Mouse (Mus musculus): ENCODE measurements at regions not wholly inside any gene's neighbourhood (a gene's known extent, or its start where the extent isn't known, plus 50 kb on each side); places are given as distances from the start of the nearest gene placed in this dataset.

DNA sequence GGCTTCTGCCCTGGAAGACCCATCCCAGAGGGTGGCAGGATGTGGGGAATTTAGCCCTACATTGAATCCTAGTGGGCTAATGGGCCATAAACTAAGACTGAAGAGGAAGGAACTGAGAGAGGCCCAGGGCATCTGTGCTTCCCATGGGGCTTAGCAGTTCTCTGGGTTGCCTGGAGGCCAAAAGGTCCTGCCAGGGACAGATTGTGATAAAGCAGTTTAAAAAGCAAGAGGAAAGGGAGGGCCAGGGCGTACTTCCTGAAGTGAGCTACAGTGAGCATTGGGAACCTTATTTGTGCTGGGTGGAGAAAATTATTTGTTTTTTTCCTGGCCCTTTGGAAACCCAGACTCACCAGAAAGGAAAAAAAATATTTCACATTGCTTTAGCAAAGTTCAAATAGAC, 136.3 kb downstream of the Qrsl1 start:
- WGBS, result 79% methylated on average over 1 of the region's 1 CpGs
- no peaks in the 10 kb centered on the region for H3K36me3 ChIP-seq (ENCODE audit: control insufficient read depth, insufficient read depth, low read length)
- H3K4me1 ChIP-seq (ENCODE audit: control insufficient read depth, insufficient read depth, low read length), result no peaks in the 10 kb centered on the region
- H3K27me3 ChIP-seq (replicated peaks; ENCODE audit: control insufficient read depth, insufficient read depth, low read length), result no peaks in the 10 kb centered on the region
- no peak for ATAC-seq
- no peak overlapping the region for H3K27ac ChIP-seq (ENCODE audit: low read length)
- no peaks in the 10 kb centered on the region for H3K9me3 ChIP-seq (ENCODE audit: control insufficient read depth, low read length)
- H3K9ac ChIP-seq (ENCODE audit: low read depth, low read length), result no peak overlapping the region
- H3K4me2 ChIP-seq (ENCODE audit: low read depth, low read length), result no peak overlapping the region
- H3K4me3 ChIP-seq (ENCODE audit: low read length), result no peak overlapping the region

DNA sequence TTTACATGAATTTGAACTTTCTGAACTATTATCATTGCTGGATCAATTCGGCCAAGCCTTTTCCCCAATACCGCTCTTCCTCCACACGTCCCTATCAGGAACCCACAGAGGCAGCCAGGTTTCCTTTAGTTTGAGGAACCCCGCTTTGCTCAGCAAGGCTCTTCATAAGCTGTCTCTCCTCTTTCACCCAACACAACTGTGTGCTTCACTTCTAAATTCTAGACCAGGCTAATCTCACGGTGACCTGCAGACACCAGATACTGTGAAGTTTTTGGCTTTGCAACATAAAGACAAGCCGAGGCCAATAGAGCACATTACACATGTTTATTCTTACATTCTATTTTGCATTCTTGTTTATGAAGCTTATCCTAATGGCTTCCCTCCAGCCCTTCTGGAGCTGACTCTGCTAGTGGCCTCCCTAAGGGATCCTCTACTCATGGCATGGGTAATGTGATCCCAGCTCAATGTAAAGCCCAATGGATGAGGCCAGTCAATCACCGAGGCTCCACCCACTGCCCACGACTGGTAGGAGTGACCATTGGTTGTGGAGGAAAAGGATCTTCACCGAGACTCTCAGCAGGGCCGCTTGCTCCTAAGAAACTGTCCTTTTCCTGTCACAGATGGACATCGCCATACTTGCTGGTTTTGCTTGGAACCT, 135.6 kb downstream of the Qrsl1 start:
- no peaks in the 10 kb centered on the region for H3K4me1 ChIP-seq (ENCODE audit: control insufficient read depth, insufficient read depth, low read length)
- no peak for ATAC-seq

DNA sequence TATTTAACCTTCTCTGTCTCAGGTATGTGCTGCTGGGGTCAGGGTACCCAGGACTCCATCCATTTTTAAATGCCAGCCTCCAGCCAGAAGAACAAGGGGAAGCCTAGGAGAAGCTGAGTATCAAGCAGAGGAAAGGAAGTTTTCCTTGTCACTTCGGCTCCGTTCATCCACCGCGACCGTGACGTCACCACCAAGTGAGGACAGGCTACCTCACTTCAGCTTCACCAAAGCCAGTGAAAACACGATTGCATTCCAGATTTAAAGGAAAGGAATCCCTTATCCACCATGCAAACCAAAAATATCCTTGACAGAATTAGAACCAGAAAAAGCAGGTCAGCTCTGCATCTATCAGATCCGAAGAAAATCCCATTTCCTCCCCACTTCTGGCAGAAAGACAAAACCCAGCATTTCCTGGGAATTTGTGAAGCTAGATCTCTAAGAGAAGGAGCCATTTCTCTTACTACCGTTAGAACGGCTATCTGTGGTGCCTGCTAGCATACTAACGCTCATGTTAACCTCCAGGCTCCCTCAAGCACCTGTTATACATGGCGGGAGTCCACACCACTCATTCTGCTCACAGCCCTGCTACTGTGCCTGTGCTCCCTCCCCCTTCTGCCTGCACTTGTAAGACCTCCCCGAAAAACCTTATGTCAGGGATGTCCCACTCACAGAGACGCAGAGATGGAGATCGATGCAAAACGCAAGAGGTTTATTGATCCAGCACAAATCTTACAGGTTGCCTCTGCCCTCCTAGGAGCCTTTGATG, 133.4 kb downstream of the Qrsl1 start:
- Histone ChIP-seq H3K36me3 (ENCODE audit: control insufficient read depth, insufficient read depth, low read length) (no peaks in the 10 kb centered on the region), H3K27me3 (replicated peaks; ENCODE audit: control insufficient read depth, insufficient read depth, low read length) (no peaks in the 10 kb centered on the region), H3K27ac (ENCODE audit: low read length) (no peak overlapping the region), H3K4me2 (ENCODE audit: low read depth, low read length) (no peak overlapping the region), H3K9me3 (ENCODE audit: control insufficient read depth, low read length) (no peaks in the 10 kb centered on the region), H3K4me3 (ENCODE audit: low read length) (no peak overlapping the region), H3K9ac (ENCODE audit: low read depth, low read length) (no peak overlapping the region), H3K4me1 (ENCODE audit: control insufficient read depth, insufficient read depth, low read length) (no peaks in the 10 kb centered on the region)
- WGBS, result 80% methylated on average over 16 of the region's 16 CpGs
- ATAC-seq, result no peak

More for the DNA sequence above, 135.6 kb downstream of the Qrsl1 start:
- Histone ChIP-seq H3K4me2 (ENCODE audit: low read depth, low read length) (no peak overlapping the region), H3K27me3 (replicated peaks; ENCODE audit: control insufficient read depth, insufficient read depth, low read length) (no peaks in the 10 kb centered on the region), H3K4me3 (ENCODE audit: low read length) (no peak overlapping the region), H3K9ac (ENCODE audit: low read depth, low read length) (no peak overlapping the region), H3K36me3 (ENCODE audit: control insufficient read depth, insufficient read depth, low read length) (no peaks in the 10 kb centered on the region), H3K9me3 (ENCODE audit: control insufficient read depth, low read length) (no peaks in the 10 kb centered on the region), H3K27ac (ENCODE audit: low read length) (no peak overlapping the region)
- WGBS, result 70% methylated on average over 11 of the region's 11 CpGs

GRCm38 (mm10) chr10:43769026-43769425, 132.5 kb downstream of the Qrsl1 start:
- Histone ChIP-seq H3K27ac (ENCODE audit: low read length) (no peak overlapping the region), H3K9me3 (ENCODE audit: control insufficient read depth, low read length) (no peaks in the 10 kb centered on the region), H3K4me2 (ENCODE audit: low read depth, low read length) (no peak overlapping the region), H3K36me3 (ENCODE audit: control insufficient read depth, insufficient read depth, low read length) (no peaks in the 10 kb centered on the region), H3K4me3 (ENCODE audit: low read length) (no peak overlapping the region), H3K4me1 (ENCODE audit: control insufficient read depth, insufficient read depth, low read length) (no peaks in the 10 kb centered on the region), H3K9ac (ENCODE audit: low read depth, low read length) (no peak overlapping the region), H3K27me3 (replicated peaks; ENCODE audit: control insufficient read depth, insufficient read depth, low read length) (no peaks in the 10 kb centered on the region)
- peak; percentile 70 for ATAC-seq
- 59% methylated on average over 3 of the region's 3 CpGs for WGBS

DNA sequence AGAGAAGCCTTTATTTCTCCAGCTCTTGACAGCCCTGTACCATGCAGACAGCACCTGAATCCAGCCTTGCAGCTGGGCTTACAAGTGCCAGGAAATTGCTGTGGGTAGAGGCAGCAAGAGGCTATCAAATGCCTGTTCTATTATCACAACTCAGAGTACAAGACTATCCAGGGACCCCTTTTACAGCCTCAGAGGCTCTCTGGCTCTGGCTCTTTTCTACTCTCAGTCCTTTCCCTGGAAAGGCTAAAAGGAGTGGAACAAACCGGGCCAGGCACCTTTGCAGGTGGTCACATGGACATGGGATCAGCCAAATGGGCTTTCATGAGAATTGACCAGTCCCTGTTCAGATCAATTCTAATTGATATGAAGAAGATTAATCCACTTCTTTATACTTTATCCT, 125.7 kb downstream of the Qrsl1 start:
- Histone ChIP-seq H3K27ac (ENCODE audit: low read length) (no peak overlapping the region), H3K9ac (ENCODE audit: low read depth, low read length) (no peak overlapping the region), H3K4me1 (ENCODE audit: control insufficient read depth, insufficient read depth, low read length) (no peaks in the 10 kb centered on the region), H3K27me3 (replicated peaks; ENCODE audit: control insufficient read depth, insufficient read depth, low read length) (no peaks in the 10 kb centered on the region), H3K36me3 (ENCODE audit: control insufficient read depth, insufficient read depth, low read length) (no peaks in the 10 kb centered on the region), H3K9me3 (ENCODE audit: control insufficient read depth, low read length) (no peaks in the 10 kb centered on the region), H3K4me2 (ENCODE audit: low read depth, low read length) (no peak overlapping the region), H3K4me3 (ENCODE audit: low read length) (no peak overlapping the region)
- ATAC-seq, result no peak
- WGBS, result 82% methylated on average over 1 of the region's 1 CpGs

DNA sequence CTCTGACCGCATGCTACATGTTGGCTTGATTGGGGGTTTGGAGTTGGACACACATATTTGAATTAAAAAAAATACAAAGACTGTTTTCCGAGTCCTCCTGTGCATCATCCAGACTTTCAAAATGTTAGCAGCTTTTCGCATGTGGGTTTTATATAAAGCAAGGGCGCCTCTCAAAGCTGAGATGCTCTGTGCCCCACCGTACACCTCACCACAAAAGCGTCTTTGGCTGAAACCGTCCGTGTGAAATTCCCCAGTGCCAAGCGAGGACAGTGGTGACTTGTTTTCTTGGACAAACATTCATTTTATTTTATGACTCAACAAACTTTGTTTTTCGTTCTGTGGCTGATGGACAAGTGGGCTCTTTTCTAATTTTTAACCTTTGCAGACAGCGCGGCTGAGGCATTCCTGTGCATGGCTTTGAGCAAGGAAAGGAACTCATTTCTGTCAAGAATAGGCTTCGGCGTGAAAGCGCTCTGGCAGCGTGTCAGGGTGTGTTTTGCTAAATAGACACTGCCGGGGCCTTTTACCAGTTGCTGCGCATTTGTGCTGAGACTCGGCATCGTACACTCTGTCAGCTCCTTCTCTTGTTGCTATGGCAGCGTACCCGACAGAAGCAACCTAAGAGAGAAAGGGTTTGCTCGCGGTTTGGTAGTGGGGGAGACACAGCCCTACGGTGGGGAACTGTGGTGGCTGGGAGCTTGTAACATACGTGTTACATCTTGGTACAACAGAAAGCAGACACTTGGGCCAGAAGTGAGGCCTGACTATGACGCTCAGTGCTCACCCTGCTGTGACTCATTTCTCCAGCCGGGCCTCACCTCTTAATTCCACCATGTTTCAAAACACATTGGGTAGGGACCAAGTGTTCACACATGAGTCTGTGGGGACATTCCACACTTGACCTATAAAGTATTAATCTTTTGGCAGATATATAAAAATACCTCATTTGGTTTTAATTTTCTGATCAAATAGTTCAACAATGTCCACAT, 123.6 kb downstream of the Qrsl1 start:
- no peak overlapping the region for H3K9ac ChIP-seq (ENCODE audit: low read depth, low read length)
- no peak overlapping the region for H3K4me3 ChIP-seq (ENCODE audit: low read length)
- no peaks in the 10 kb centered on the region for H3K36me3 ChIP-seq (ENCODE audit: control insufficient read depth, insufficient read depth, low read length)
- H3K27me3 ChIP-seq (replicated peaks; ENCODE audit: control insufficient read depth, insufficient read depth, low read length), result no peaks in the 10 kb centered on the region
- ATAC-seq, result no peak
- peaks cover 5% of the 10 kb centered on the region; the same call in 1 of the 2 replicates for H3K9me3 ChIP-seq (ENCODE audit: control insufficient read depth, low read length)
- no peaks in the 10 kb centered on the region for H3K4me1 ChIP-seq (ENCODE audit: control insufficient read depth, insufficient read depth, low read length)
- no peak overlapping the region for H3K4me2 ChIP-seq (ENCODE audit: low read depth, low read length)
- WGBS, result 85% methylated on average over 28 of the region's 28 CpGs
- H3K27ac ChIP-seq (ENCODE audit: low read length), result no peak overlapping the region

DNA sequence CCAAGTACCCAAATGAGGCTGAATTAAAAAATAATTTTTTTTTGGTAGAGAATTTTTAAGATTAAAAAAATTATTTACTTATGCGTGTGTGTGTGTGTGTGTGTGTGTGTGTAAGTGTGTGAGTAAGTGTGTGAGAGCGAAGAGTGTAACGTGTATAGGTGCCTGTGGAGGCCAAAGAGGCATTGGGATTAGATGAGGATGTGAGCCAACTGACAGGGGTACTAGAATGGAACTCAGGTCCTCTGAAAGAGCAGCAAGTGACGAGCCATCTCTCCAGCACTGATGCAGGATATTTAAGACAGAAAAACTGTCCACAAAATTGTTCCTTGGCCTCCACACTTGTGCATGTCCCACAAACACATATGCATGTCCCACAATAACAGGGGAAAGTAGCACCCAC, 121.0 kb downstream of the Qrsl1 start:
- peaks cover 5% of the 10 kb centered on the region; the same call in 1 of the 2 replicates for H3K9me3 ChIP-seq (ENCODE audit: control insufficient read depth, low read length)
- ATAC-seq, result no peak
- H3K4me1 ChIP-seq (ENCODE audit: control insufficient read depth, insufficient read depth, low read length), result no peaks in the 10 kb centered on the region
- H3K36me3 ChIP-seq (ENCODE audit: control insufficient read depth, insufficient read depth, low read length), result no peaks in the 10 kb centered on the region
- no peaks in the 10 kb centered on the region for H3K27me3 ChIP-seq (replicated peaks; ENCODE audit: control insufficient read depth, insufficient read depth, low read length)
- H3K9ac ChIP-seq (ENCODE audit: low read depth, low read length), result no peak overlapping the region
- no peak overlapping the region for H3K4me3 ChIP-seq (ENCODE audit: low read length)
- H3K27ac ChIP-seq (ENCODE audit: low read length), result no peak overlapping the region
- H3K4me2 ChIP-seq (ENCODE audit: low read depth, low read length), result no peak overlapping the region
- WGBS, result 90% methylated on average over 4 of the region's 4 CpGs

DNA sequence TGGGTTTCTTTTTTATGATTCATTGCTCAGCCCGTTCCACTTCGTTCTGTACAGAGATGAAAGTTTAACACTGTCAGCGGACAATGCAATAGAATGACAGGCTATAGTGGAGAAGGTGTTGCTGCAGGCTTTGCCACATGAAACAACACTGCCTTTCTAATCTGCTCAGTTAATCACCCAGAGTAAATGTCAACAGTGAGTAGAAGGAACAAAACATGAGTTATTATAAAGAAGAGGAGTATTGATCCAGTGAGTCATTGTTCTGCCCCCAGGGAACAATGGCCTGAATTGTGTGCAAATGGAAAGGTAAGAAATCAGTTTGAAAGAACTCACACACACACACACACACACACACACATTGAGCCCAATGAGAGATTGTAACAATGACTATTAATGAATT, 118.2 kb downstream of the Qrsl1 start:
- no peak for ATAC-seq
- peaks cover 5% of the 10 kb centered on the region; the same call in 1 of the 2 replicates for H3K9me3 ChIP-seq (ENCODE audit: control insufficient read depth, low read length)
- 76% methylated on average over 3 of the region's 3 CpGs for WGBS

DNA sequence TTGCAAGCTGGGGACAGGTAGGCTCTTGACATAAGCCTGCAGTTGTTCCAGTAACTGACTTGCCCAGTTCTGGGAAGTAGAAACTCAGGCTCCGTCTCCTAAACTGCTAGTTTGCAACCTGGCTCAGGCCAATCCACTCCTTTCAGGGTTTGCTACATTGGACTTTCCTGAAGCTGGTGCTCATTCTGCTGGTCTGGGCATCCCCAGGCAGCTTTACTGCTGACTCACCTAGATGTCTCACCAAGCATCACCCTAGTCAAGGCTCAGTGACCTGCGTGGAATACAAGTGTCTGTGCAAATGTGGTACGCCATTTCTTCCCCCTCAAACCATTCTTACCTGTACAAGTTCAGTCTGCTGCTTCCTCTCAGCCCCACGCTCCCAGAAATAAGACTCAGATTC, 110.8 kb downstream of the Qrsl1 start:
- Histone ChIP-seq H3K9me3 (ENCODE audit: control insufficient read depth, low read length) (no peaks in the 10 kb centered on the region), H3K27ac (ENCODE audit: low read length) (no peak overlapping the region)
- WGBS, result 90% methylated on average over 4 of the region's 4 CpGs

More for the DNA sequence above, 118.2 kb downstream of the Qrsl1 start:
- Histone ChIP-seq H3K4me3 (ENCODE audit: low read length) (no peak overlapping the region), H3K4me1 (ENCODE audit: control insufficient read depth, insufficient read depth, low read length) (no peaks in the 10 kb centered on the region), H3K27me3 (replicated peaks; ENCODE audit: control insufficient read depth, insufficient read depth, low read length) (no peaks in the 10 kb centered on the region), H3K4me2 (ENCODE audit: low read depth, low read length) (no peak overlapping the region), H3K36me3 (ENCODE audit: control insufficient read depth, insufficient read depth, low read length) (no peaks in the 10 kb centered on the region), H3K9ac (ENCODE audit: low read depth, low read length) (no peak overlapping the region), H3K27ac (ENCODE audit: low read length) (no peak overlapping the region)

More for the DNA sequence above, 110.8 kb downstream of the Qrsl1 start:
- no peaks in the 10 kb centered on the region for H3K36me3 ChIP-seq (ENCODE audit: control insufficient read depth, insufficient read depth, low read length)
- no peak overlapping the region for H3K9ac ChIP-seq (ENCODE audit: low read depth, low read length)
- H3K27me3 ChIP-seq (replicated peaks; ENCODE audit: control insufficient read depth, insufficient read depth, low read length), result no peaks in the 10 kb centered on the region
- no peak overlapping the region for H3K4me2 ChIP-seq (ENCODE audit: low read depth, low read length)
- H3K4me1 ChIP-seq (ENCODE audit: control insufficient read depth, insufficient read depth, low read length), result no peaks in the 10 kb centered on the region
- ATAC-seq, result no peak
- H3K4me3 ChIP-seq (ENCODE audit: low read length), result no peak overlapping the region
